Mouse (Mus musculus) intestine, embryonic 14.5 days (tissue): ENCODE data around the gene Hddc3. TPM values are rescaled to one million over a fixed set of nuclear protein-coding genes. Genes with fewer than 3 reads are reported as not detected.

Source experiments
- ATAC-seq: fragments of 200-750 bp; cut with Nextera tagmentation; replicated peaks from 2 replicates; pipeline ENCODE4 v1.8.0; 2017; ENCODE audit warnings: low read depth, moderate number of reproducible peaks, moderate TSS enrichment, moderate library complexity; ENCODE audit not compliant: low FRiP score, low TSS enrichment
- DNase-seq: peaks from one replicate; pipeline ENCODE4 v3.0.0-alpha.2; 2018; ENCODE audit warnings: low spot score
- H3K27ac ChIP-seq: fragments of 300-500 bp; sonication (generic); 2 replicates; pipeline ENCODE4 v1.5.1; 2014; ENCODE audit warnings: low read depth, mild to moderate bottlenecking, control low read depth
- H3K27me3 ChIP-seq: fragments of 300-500 bp; sonication (generic); replicated peaks from 2 replicates; pipeline ENCODE4 v1.6.1; 2014; ENCODE audit warnings: low read length, control low read depth; ENCODE audit not compliant: control insufficient read depth, insufficient read depth
- H3K36me3 ChIP-seq: fragments of 300-500 bp; sonication (generic); 2 replicates; pipeline ENCODE4 v1.6.1; 2014; ENCODE audit warnings: low read length, control low read depth; ENCODE audit not compliant: control insufficient read depth, insufficient read depth
- H3K4me1 ChIP-seq: fragments of 300-500 bp; sonication (generic); replicated peaks from 2 replicates; pipeline ENCODE4 v1.6.1; 2014; ENCODE audit warnings: low read length, control low read depth, mixed read lengths; ENCODE audit not compliant: control insufficient read depth, insufficient read depth
- H3K4me2 ChIP-seq: fragments of 300-500 bp; sonication (generic); 2 replicates; pipeline ENCODE4 v1.6.1; 2014; ENCODE audit warnings: low read length
- H3K4me3 ChIP-seq: fragments of 300-500 bp; sonication (generic); 2 replicates; pipeline ENCODE4 v1.5.1; 2014; ENCODE audit warnings: low read depth, low read length, control low read depth, mixed read lengths
- H3K9ac ChIP-seq: fragments of 300-500 bp; sonication (generic); 2 replicates; pipeline ENCODE4 v1.6.1; 2014; ENCODE audit warnings: mild to moderate bottlenecking, low read length
- H3K9me3 ChIP-seq: fragments of 300-500 bp; sonication (generic); 2 replicates; pipeline ENCODE4 v1.6.1; 2016; ENCODE audit warnings: low read length, control low read depth; ENCODE audit not compliant: control insufficient read depth
- WGBS: fragments of 180-500 bp; shearing (Covaris S2); extraction: QIAGEN DNeasy Blood & Tissue Kit; methylation state at CpG from one replicate; pipeline ENCODE4 v1.1.7; 2014; 5-methylcytosine and 5-hydroxymethylcytosine counted together
- polyA plus RNA-seq: library from polyadenylated mRNA; unstranded; fragments of >200 nt; fragmentation: Nextera tagmentation; extraction: Ambion mirVana; gene quantifications from 2 replicates; pipeline ENCODE4 v1.2.1, GENCODE M21; 2014

Gene Hddc3
- polyA plus RNA-seq, 1 experiment from 2014 or later = 19.8 TPM

- H3K4me2 ChIP-seq = no peak overlapping the region
- ATAC-seq (no peak), DNase-seq (no peak)
- no peaks in the 10 kb centered on the region for H3K4me1 ChIP-seq
- no peaks in the 10 kb centered on the region for H3K27me3 ChIP-seq
- H3K9ac ChIP-seq = no peak overlapping the region
- H3K36me3 ChIP-seq = peaks cover 100% of the 10 kb centered on the region
- WGBS = 90% methylated on average over 3 of the region's 3 CpGs
- H3K9me3 ChIP-seq = no peaks in the 10 kb centered on the region
- H3K27ac ChIP-seq = no peak overlapping the region
- no peak overlapping the region for H3K4me3 ChIP-seq
These were observed 35.1 kb upstream of the Hddc3 start for GRCm38 (mm10) chr7:80307766-80308165.

GRCm38 (mm10) chr7:80310771-80311170 is 32.1 kb upstream of the Hddc3 start:
- no peaks in the 10 kb centered on the region for H3K9me3 ChIP-seq
- H3K27me3 ChIP-seq = no peaks in the 10 kb centered on the region
- no peak overlapping the region for H3K9ac ChIP-seq
- no peaks in the 10 kb centered on the region for H3K4me1 ChIP-seq
- H3K27ac ChIP-seq = no peak overlapping the region
- DNase-seq (no peak), ATAC-seq (no peak)
- peaks cover 100% of the 10 kb centered on the region for H3K36me3 ChIP-seq
- 81% methylated on average over 7 of the region's 7 CpGs for WGBS
- no peak overlapping the region for H3K4me2 ChIP-seq
- H3K4me3 ChIP-seq = no peak overlapping the region

GRCm38 (mm10) chr7:80315733-80316132 is 27.2 kb upstream of the Hddc3 start:
- DNase-seq (no peak), ATAC-seq (no peak)
- Histone ChIP-seq H3K36me3 (peaks cover 91% of the 10 kb centered on the region), H3K9me3 (no peaks in the 10 kb centered on the region), H3K4me1 (no peaks in the 10 kb centered on the region), H3K9ac (no peak overlapping the region), H3K4me2 (no peak overlapping the region), H3K4me3 (no peak overlapping the region), H3K27ac (no peak overlapping the region), H3K27me3 (no peaks in the 10 kb centered on the region)
- 83% methylated on average over 2 of the region's 2 CpGs for WGBS

GRCm38 (mm10) chr7:80317439-80318115 is 25.3 kb upstream of the Hddc3 start:
- Histone ChIP-seq H3K27me3 (no peaks in the 10 kb centered on the region), H3K9ac (no peak overlapping the region), H3K4me3 (no peak overlapping the region), H3K36me3 (peaks cover 74% of the 10 kb centered on the region), H3K4me2 (no peak overlapping the region), H3K9me3 (no peaks in the 10 kb centered on the region), H3K4me1 (no peaks in the 10 kb centered on the region), H3K27ac (no peak overlapping the region)
- 64% methylated on average over 1 of the region's 1 CpGs for WGBS
- DNase-seq (no peak), ATAC-seq (no peak)

- H3K27me3 ChIP-seq = no peaks in the 10 kb centered on the region
- no peak overlapping the region for H3K4me3 ChIP-seq
- ATAC-seq (no peak), DNase-seq (no peak)
- H3K4me1 ChIP-seq = 0 out of 2 replicates have a peak, but pooled peaks cover 3% of the 10 kb centered on the region
- H3K36me3 ChIP-seq = peaks cover 63% of the 10 kb centered on the region
- WGBS = 90% methylated on average over 4 of the region's 4 CpGs
- H3K4me2 ChIP-seq = no peak overlapping the region
- no peak overlapping the region for H3K9ac ChIP-seq
- no peak overlapping the region for H3K27ac ChIP-seq
- no peaks in the 10 kb centered on the region for H3K9me3 ChIP-seq
These were observed 24.2 kb upstream of the Hddc3 start for GRCm38 (mm10) chr7:80318670-80319069.

- WGBS = 83% methylated on average over 19 of the region's 19 CpGs
- H3K9me3 ChIP-seq = no peaks in the 10 kb centered on the region
- 0 out of 2 replicates have a peak, but pooled peaks cover 5% of the 10 kb centered on the region for H3K4me1 ChIP-seq
- ATAC-seq = no peak
- peaks cover 51% of the 10 kb centered on the region for H3K36me3 ChIP-seq
- no peak overlapping the region for H3K27ac ChIP-seq
- H3K4me3 ChIP-seq = no peak overlapping the region
- no peak for DNase-seq
- no peak overlapping the region for H3K9ac ChIP-seq
- no peak overlapping the region for H3K4me2 ChIP-seq
- H3K27me3 ChIP-seq = no peaks in the 10 kb centered on the region
These were observed 22.9 kb upstream of the Hddc3 start for GRCm38 (mm10) chr7:80319846-80320496.

- H3K9ac ChIP-seq = peak overlapping the region; percentile 68
- ATAC-seq (no peak), DNase-seq (peak; percentile 60)
- H3K27ac ChIP-seq = peak overlapping the region; percentile 89
- peak overlapping the region; percentile 75 for H3K4me3 ChIP-seq
- no peaks in the 10 kb centered on the region for H3K27me3 ChIP-seq
- H3K4me1 ChIP-seq = 0 out of 2 replicates have a peak, but pooled peaks cover 7% of the 10 kb centered on the region
- 13% methylated on average over 8 of the region's 8 CpGs for WGBS
- peak overlapping the region; percentile 74 for H3K4me2 ChIP-seq
- peaks cover 55% of the 10 kb centered on the region for H3K36me3 ChIP-seq
- H3K9me3 ChIP-seq = no peaks in the 10 kb centered on the region
These were observed 19.6 kb upstream of the Hddc3 start for GRCm38 (mm10) chr7:80323336-80323735.

- under 1% methylated on average over 38 of the region's 38 CpGs for WGBS
- no peaks in the 10 kb centered on the region for H3K27me3 ChIP-seq
- peak within 1 kb of the TSS; percentile 68 for H3K9ac ChIP-seq
- DNase-seq (peak; percentile 100), ATAC-seq (peak; percentile 98)
- peak within 1 kb of the TSS; percentile 89 for H3K27ac ChIP-seq
- peaks cover 56% of the 10 kb centered on the region for H3K36me3 ChIP-seq
- 0 out of 2 replicates have a peak, but pooled peaks cover 7% of the 10 kb centered on the region for H3K4me1 ChIP-seq
- peak within 1 kb of the TSS; percentile 74 for H3K4me2 ChIP-seq
- no peaks in the 10 kb centered on the region for H3K9me3 ChIP-seq
- peak within 1 kb of the TSS; percentile 75 for H3K4me3 ChIP-seq
These were observed 18.7 kb upstream of the Hddc3 start, which contains the start of gene Rccd1 for GRCm38 (mm10) chr7:80324043-80324815. Gene Rccd1 (minus strand): TSS chr7:80324454.
